Mouse (Mus musculus) embryonic stem cell, embryonic (primary cell): ENCODE measurements around the gene Klhdc4.

Source experiments
- CTCF ChIA-PET, 4 experiments: fragments of 300-600 bp in 2 of 4; fragments of 350-600 bp in 2 of 4; sonication (Branson Sonifier 250); formaldehyde crosslinking; loops; one replicate each; lab custom pipeline; 2022; ENCODE audit warnings: inconsistent platforms in 2 of 4; lab: Charles Lee
- POLR2A ChIA-PET, 4 experiments: fragments of 300-600 bp in 2 of 4; fragments of 350-600 bp in 2 of 4; sonication (Branson Sonifier 250); formaldehyde crosslinking; loops; one replicate each; lab custom pipeline; 2022; ENCODE audit warnings: antibody characterized with exemption in 4 of 4, inconsistent platforms in 1 of 4; lab: Charles Lee

The Klhdc4 gene

GRCm38 (mm10) chr8:121806126-121806525 is 23.2 kb downstream of the Klhdc4 start:
- CTCF ChIA-PET, result interaction anchor here in 1 of 4 experiments (0.8 to 1.0 kb wide), 2 partner anchors 44 to 119 kb away, joined by 4 read pairs; no protein-coding TSS in a partner anchor
- POLR2A ChIA-PET, result interaction anchor here in 3 of 4 experiments (0.6 to 1.6 kb wide), 11 partner anchors 8 to 352 kb away, joined by 3 to 14 read pairs (median 3); partner anchors contain the start of gene Klhdc4 (in 1 of the 3)

- CTCF ChIA-PET, result interaction anchor here in 2 of 4 experiments (0.6 to 0.7 kb wide), 2 partner anchors 197 to 323 kb away, joined by 3 to 4 read pairs; no protein-coding TSS in a partner anchor
- POLR2A ChIA-PET, result interaction anchor here in 2 of 4 experiments (0.7 to 1.5 kb wide), 5 partner anchors 10 to 25 kb away, joined by 3 to 6 read pairs (median 4); no protein-coding TSS in a partner anchor
Observed at GRCm38 (mm10) chr8:121804829-121805228, 24.5 kb downstream of the Klhdc4 start.

GRCm38 (mm10) chr8:121798401-121798800 is 31.0 kb downstream of the Klhdc4 start:
- POLR2A ChIA-PET, result interaction anchor here in 1 of 4 experiments (1.4 kb wide), 1 partner anchor 10 kb away, joined by 3 read pairs; no protein-coding TSS in a partner anchor
- CTCF ChIA-PET, result interaction anchor here in 1 of 4 experiments (0.6 kb wide), 1 partner anchor 373 kb away, joined by 3 read pairs; no protein-coding TSS in a partner anchor

GRCm38 (mm10) chr8:121796406-121796805 is 33.0 kb downstream of the Klhdc4 start:
- ChIA-PET CTCF (no interaction called here), POLR2A (interaction anchor here in 1 of 4 experiments (1.0 to 1.2 kb wide), 2 partner anchors 10 to 244 kb away, joined by 3 to 4 read pairs; no protein-coding TSS in a partner anchor)

- ChIA-PET POLR2A (interaction anchor here in 2 of 4 experiments (0.9 to 1.3 kb wide), 2 partner anchors 11 to 35 kb away, joined by 3 read pairs; no protein-coding TSS in a partner anchor), CTCF (interaction anchor here in 3 of 4 experiments (0.6 kb wide), 3 partner anchors 12 to 101 kb away, joined by 3 to 5 read pairs (median 3); no protein-coding TSS in a partner anchor)
Observed at GRCm38 (mm10) chr8:121795461-121795860, 33.9 kb downstream of the Klhdc4 start.

GRCm38 (mm10) chr8:121794151-121794550 is 35.2 kb downstream of the Klhdc4 start:
- ChIA-PET CTCF (interaction anchor here in 1 of 4 experiments (0.9 to 1.0 kb wide), 2 partner anchors 38 to 43 kb away, joined by 3 read pairs; no protein-coding TSS in a partner anchor), POLR2A (interaction anchor here in 3 of 4 experiments (0.6 to 1.3 kb wide), 5 partner anchors 31 to 97 kb away, joined by 3 to 4 read pairs (median 3); no protein-coding TSS in a partner anchor)

- ChIA-PET POLR2A (interaction anchor here in 3 of 4 experiments (1.0 to 1.6 kb wide), 6 partner anchors 8 to 112 kb away, joined by 3 to 5 read pairs (median 3); no protein-coding TSS in a partner anchor), CTCF (interaction anchor here in 2 of 4 experiments (0.8 to 1.2 kb wide), 3 partner anchors 41 to 185 kb away, joined by 3 to 6 read pairs (median 3); no protein-coding TSS in a partner anchor)
Observed at GRCm38 (mm10) chr8:121792627-121793026, 36.7 kb downstream of the Klhdc4 start.

GRCm38 (mm10) chr8:121792159-121792558 is 37.2 kb downstream of the Klhdc4 start:
- POLR2A ChIA-PET, result interaction anchor here in 2 of 4 experiments (1.1 to 1.6 kb wide), 5 partner anchors 8 to 113 kb away, joined by 3 to 5 read pairs (median 3); no protein-coding TSS in a partner anchor

GRCm38 (mm10) chr8:121788786-121789185 is 40.6 kb downstream of the Klhdc4 start:
- ChIA-PET CTCF (interaction anchor here in 1 of 4 experiments (0.7 kb wide), 1 partner anchor 35 kb away, joined by 3 read pairs; no protein-coding TSS in a partner anchor), POLR2A (interaction anchor here in 1 of 4 experiments (1.0 to 1.3 kb wide), 4 partner anchors 10 to 27 kb away, joined by 3 to 4 read pairs (median 4); no protein-coding TSS in a partner anchor)

More at GRCm38 (mm10) chr8:121792159-121792558, 37.2 kb downstream of the Klhdc4 start:
- CTCF ChIA-PET, result interaction anchor here in 3 of 4 experiments (0.6 to 1.2 kb wide), 4 partner anchors 41 to 905 kb away, joined by 3 to 6 read pairs (median 3); no protein-coding TSS in a partner anchor

GRCm38 (mm10) chr8:121786542-121786941 is 42.8 kb downstream of the Klhdc4 start:
- CTCF ChIA-PET, result interaction anchor here in 1 of 4 experiments (0.8 kb wide), 1 partner anchor 178 kb away, joined by 3 read pairs; no protein-coding TSS in a partner anchor
- POLR2A ChIA-PET, result interaction anchor here in 1 of 4 experiments (0.7 to 1.6 kb wide), 4 partner anchors 10 to 120 kb away, joined by 3 to 4 read pairs (median 4); no protein-coding TSS in a partner anchor

- CTCF ChIA-PET, result interaction anchor here in 1 of 4 experiments (0.5 kb wide), 1 partner anchor 369 kb away, joined by 4 read pairs; no protein-coding TSS in a partner anchor
- POLR2A ChIA-PET, result interaction anchor here in 1 of 4 experiments (1.5 kb wide), 1 partner anchor 10 kb away, joined by 5 read pairs; no protein-coding TSS in a partner anchor
Observed at GRCm38 (mm10) chr8:121782493-121782892, 46.9 kb downstream of the Klhdc4 start.

GRCm38 (mm10) chr8:121773876-121774275 is 55.5 kb downstream of the Klhdc4 start:
- ChIA-PET POLR2A (interaction anchor here in 1 of 4 experiments (0.6 to 1.0 kb wide), 2 partner anchors 9 to 34 kb away, joined by 3 to 4 read pairs; no protein-coding TSS in a partner anchor), CTCF (interaction anchor here in 1 of 4 experiments (0.6 kb wide), 1 partner anchor 10 kb away, joined by 3 read pairs; no protein-coding TSS in a partner anchor)

- ChIA-PET POLR2A (interaction anchor here in 2 of 4 experiments (0.7 to 1.7 kb wide), 3 partner anchors 16 to 80 kb away, joined by 3 to 6 read pairs (median 3); no protein-coding TSS in a partner anchor), CTCF (interaction anchor here in 3 of 4 experiments (0.7 to 1.4 kb wide), 6 partner anchors 14 to 240 kb away, joined by 3 to 7 read pairs (median 3); no protein-coding TSS in a partner anchor)
Observed at GRCm38 (mm10) chr8:121770845-121771752, 58.3 kb downstream of the Klhdc4 start.

GRCm38 (mm10) chr8:121769621-121770020 is 59.7 kb downstream of the Klhdc4 start:
- POLR2A ChIA-PET, result interaction anchor here in 1 of 4 experiments (1.6 kb wide), 1 partner anchor 10 kb away, joined by 5 read pairs; no protein-coding TSS in a partner anchor
- CTCF ChIA-PET, result interaction anchor here in 2 of 4 experiments (0.9 kb wide), 2 partner anchors 72 to 75 kb away, joined by 3 read pairs; no protein-coding TSS in a partner anchor

- POLR2A ChIA-PET, result interaction anchor here in 1 of 4 experiments (1.6 kb wide), 1 partner anchor 10 kb away, joined by 5 read pairs; no protein-coding TSS in a partner anchor
- CTCF ChIA-PET, result interaction anchor here in 2 of 4 experiments (0.5 to 0.9 kb wide), 2 partner anchors 72 to 81 kb away, joined by 3 read pairs; no protein-coding TSS in a partner anchor
Observed at GRCm38 (mm10) chr8:121769095-121769494, 60.3 kb downstream of the Klhdc4 start.

- POLR2A ChIA-PET, result interaction anchor here in 1 of 4 experiments (1.1 kb wide), 1 partner anchor 13 kb away, joined by 3 read pairs; no protein-coding TSS in a partner anchor
- CTCF ChIA-PET, result interaction anchor here in 2 of 4 experiments (1.5 kb wide), 2 partner anchors 9 to 15 kb away, joined by 3 to 5 read pairs; no protein-coding TSS in a partner anchor
Observed at GRCm38 (mm10) chr8:121765594-121766138, 63.7 kb downstream of the Klhdc4 start.
